Mouse (Mus musculus): Measurements from ENCODE around the gene Ciz1.
A peak's percentile ranks its signal among the peaks of the same experiment; 100 is the strongest.
"Not testable (repeated sequence)": the region's sequence is repeated elsewhere in the genome, so short reads cannot be mapped to it uniquely, and the experiment has no call there.

Gene Ciz1

GRCm38 (mm10) chr2:32344598-32345321 lies 7.4 kb upstream of the Ciz1 start:
- DNase-seq (ENCODE audit: low spot score in 2 of 2): no peak

GRCm38 (mm10) chr2:32347019-32347418 lies 5.1 kb upstream of the Ciz1 start:
- no peak for DNase-seq (ENCODE audit: low spot score in 2 of 2)

GRCm38 (mm10) chr2:32348311-32348710 lies 3.8 kb upstream of the Ciz1 start:
- DNase-seq (ENCODE audit: low spot score in 2 of 2): no peak

GRCm38 (mm10) chr2:32349625-32350255 lies 2.4 kb upstream of the Ciz1 start:
- DNase-seq (ENCODE audit: low spot score in 2 of 2): no peak

GRCm38 (mm10) chr2:32350471-32351051 lies 1.6 kb upstream of the Ciz1 start:
- no peak for DNase-seq (ENCODE audit: low spot score in 2 of 2)

- DNase-seq (ENCODE audit: low spot score in 2 of 2): no peak
Observed at GRCm38 (mm10) chr2:32351471-32351961, 611 bp upstream of the Ciz1 start.

- peak; percentile 88 to 94 for DNase-seq (ENCODE audit: low spot score in 2 of 2)
Observed at GRCm38 (mm10) chr2:32353007-32353542, 948 bp downstream of the Ciz1 start, which contains the start of gene Dnm1. Gene Dnm1 (minus strand): TSS chr2:32353338.

- no peak for DNase-seq (ENCODE audit: low spot score in 2 of 2)
Observed at GRCm38 (mm10) chr2:32353836-32354235, 1.7 kb downstream of the Ciz1 start.

- DNase-seq (ENCODE audit: low spot score in 2 of 2): no peak
Observed at GRCm38 (mm10) chr2:32354336-32354895, 2.3 kb downstream of the Ciz1 start.

GRCm38 (mm10) chr2:32356216-32356615 lies 4.1 kb downstream of the Ciz1 start:
- no peak for DNase-seq (ENCODE audit: low spot score in 2 of 2)

GRCm38 (mm10) chr2:32357710-32358109 lies 5.6 kb downstream of the Ciz1 start:
- no peak for DNase-seq (ENCODE audit: low spot score in 2 of 2)

- DNase-seq (ENCODE audit: low spot score in 2 of 2): no peak
Observed at GRCm38 (mm10) chr2:32358381-32358780, 6.3 kb downstream of the Ciz1 start.

GRCm38 (mm10) chr2:32360741-32361140 lies 8.6 kb downstream of the Ciz1 start:
- peak in 1 of 2 experiments; percentile 54 for DNase-seq (ENCODE audit: low spot score in 2 of 2)

GRCm38 (mm10) chr2:32361437-32361836 lies 9.3 kb downstream of the Ciz1 start:
- DNase-seq (ENCODE audit: low spot score in 2 of 2): peak; percentile 53 to 75

- not testable (repeated sequence) for DNase-seq (ENCODE audit: low spot score in 2 of 2)
Observed at GRCm38 (mm10) chr2:32362274-32362673, 10.1 kb downstream of the Ciz1 start.

- DNase-seq (ENCODE audit: low spot score in 2 of 2): peak; percentile 87 to 89
Observed at GRCm38 (mm10) chr2:32362817-32363340, 10.8 kb downstream of the Ciz1 start.

GRCm38 (mm10) chr2:32363376-32364106 lies 11.4 kb downstream of the Ciz1 start:
- DNase-seq (ENCODE audit: low spot score in 2 of 2): no peak

GRCm38 (mm10) chr2:32364121-32364520 lies 12.0 kb downstream of the Ciz1 start:
- DNase-seq (ENCODE audit: low spot score in 2 of 2): no peak

GRCm38 (mm10) chr2:32367315-32367714 lies 15.2 kb downstream of the Ciz1 start:
- DNase-seq (ENCODE audit: low spot score in 2 of 2): no peak

- DNase-seq (ENCODE audit: low spot score in 2 of 2): no peak
Observed at GRCm38 (mm10) chr2:32374191-32374590, 22.1 kb downstream of the Ciz1 start.

GRCm38 (mm10) chr2:32375317-32375940 lies 23.3 kb downstream of the Ciz1 start:
- DNase-seq (ENCODE audit: low spot score in 2 of 2): no peak
